Comparison of ENCODE assay signal across 26 mouse cellular contexts in genomic region chr1:90947252-90947651, GRCm38 (mm10). TPM values are rescaled to one million over a fixed set of nuclear protein-coding genes. Genes with fewer than 3 reads are reported as not detected.
"Had no signal": no experiment of that assay in that cellular context is flagged by ENCODE, and none has a peak within 500 bp of the region (broad histone marks: within the 10 kb centered on the region; RNA-seq: fewer than 3 reads in every experiment).

No protein-coding gene starts in this region.

- H3K27ac ChIP-seq: kidney, postnatal 0 days; limb, embryonic 10.5 days; limb, embryonic 13.5 days; macrophage; midbrain, embryonic 10.5 days; midbrain, embryonic 13.5 days; stomach, postnatal 0 days had no signal

- H3K27me3 ChIP-seq: limb, embryonic 13.5 days; midbrain, embryonic 13.5 days had no signal

- H3K4me3 ChIP-seq: limb, embryonic 10.5 days; limb, embryonic 13.5 days; megakaryocyte, embryonic 14.5 days; midbrain, embryonic 10.5 days; midbrain, embryonic 13.5 days had no signal

- DNase-seq: kidney, adult 2 months; kidney, postnatal 36 days; lung, embryonic 14.5 days; thymus, adult 2 months; thymus, postnatal 14 days; thymus, postnatal 4 days had no signal

- H3K36me3 ChIP-seq: limb, embryonic 10.5 days; limb, embryonic 13.5 days; midbrain, embryonic 10.5 days; midbrain, embryonic 13.5 days had no signal

- H3K9me3 ChIP-seq: limb, embryonic 10.5 days; limb, embryonic 13.5 days; megakaryocyte, embryonic 14.5 days; midbrain, embryonic 10.5 days; midbrain, embryonic 13.5 days had no signal

- ATAC-seq: intestine, postnatal 0 days; lung, postnatal 0 days; midbrain, embryonic 13.5 days had no signal

- H3K4me2 ChIP-seq: limb, embryonic 13.5 days; lung, embryonic 14.5 days; midbrain, embryonic 13.5 days had no signal

- H3K9ac ChIP-seq: limb, embryonic 13.5 days; lung, embryonic 14.5 days; midbrain, embryonic 13.5 days had no signal

- H3K4me1 ChIP-seq: limb, embryonic 10.5 days; limb, embryonic 13.5 days; midbrain, embryonic 13.5 days had no signal

RNA-seq across cellular contexts. Expression of gene Prlh, which starts 5.7 kb away (rescaled TPM):
- total RNA-seq: layer of hippocampus, postnatal 14 days; left cerebral cortex, adult 8-10 months; left cerebral cortex, postnatal 14 days; liver, adult 2 months; midbrain, postnatal 0 days had no signal
- polyA plus RNA-seq: intestine, embryonic 14.5 days; intestine, postnatal 0 days; kidney, adult 2 months; kidney, embryonic 14.5 days; kidney, postnatal 0 days; limb, embryonic 10.5 days; limb, embryonic 13.5 days; liver, adult 2 months; lung, embryonic 14.5 days; lung, postnatal 0 days; macrophage; midbrain, embryonic 10.5 days; midbrain, embryonic 13.5 days; midbrain, postnatal 0 days; neural tube, embryonic 11.5 days; neural tube, embryonic 14.5 days; stomach, embryonic 14.5 days; stomach, postnatal 0 days; thymus, adult 2 months had no signal

RNA-seq across cellular contexts. Expression of gene Rab17, which starts 22.2 kb away (rescaled TPM):
- total RNA-seq: layer of hippocampus, postnatal 14 days; midbrain, postnatal 0 days had no signal
- polyA plus RNA-seq: macrophage; midbrain, embryonic 10.5 days; midbrain, embryonic 13.5 days had no signal

RNA-seq across cellular contexts. Expression of gene Mlph, which starts 32.4 kb away (rescaled TPM):
- polyA plus RNA-seq: neural tube, embryonic 14.5 days had no signal
